Mouse (Mus musculus) left cerebral cortex, adult 18-20 months (tissue): Measurements from ENCODE around the gene C1qb. TPM values are rescaled to one million over a fixed set of nuclear protein-coding genes. Genes with fewer than 3 reads are reported as not detected.

Source experiments
- DNase-seq, 2 experiments: peaks; one replicate each; pipeline ENCODE4 v3.0.0; 2021 to 2022; ENCODE audit warnings: low spot score in 2 of 2, mixed read lengths in 1 of 2
- total RNA-seq, 2 experiments: library from RNA; stranded (reverse); gene quantifications; 2 replicates each; pipeline ENCODE4 v1.2.3; 2021

Gene C1qb
- total RNA-seq, 2 experiments from 2014 or later, result 53.1 to 57.5 TPM

DNA sequence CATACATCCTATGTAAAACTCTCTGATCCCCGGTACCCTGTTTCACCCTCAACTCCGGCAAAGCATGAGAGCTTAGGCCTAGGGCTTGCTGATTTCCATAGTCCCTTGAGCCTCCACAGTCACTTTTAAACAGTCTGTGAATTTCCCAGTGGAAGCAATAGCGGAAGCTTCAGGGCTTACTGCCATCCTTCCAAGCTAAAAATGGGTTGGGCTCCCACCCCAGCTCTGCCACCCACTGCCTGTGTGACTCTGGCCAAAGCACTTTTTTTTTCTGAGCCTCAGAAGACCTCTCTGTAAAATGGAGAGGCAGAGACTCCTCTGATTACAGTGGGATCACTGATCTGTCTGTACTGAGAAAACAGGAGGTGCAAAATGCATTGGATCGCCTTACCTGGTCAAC is 37.4 kb downstream of the C1qb start:
- DNase-seq, result peak; percentile 37 to 55

DNA sequence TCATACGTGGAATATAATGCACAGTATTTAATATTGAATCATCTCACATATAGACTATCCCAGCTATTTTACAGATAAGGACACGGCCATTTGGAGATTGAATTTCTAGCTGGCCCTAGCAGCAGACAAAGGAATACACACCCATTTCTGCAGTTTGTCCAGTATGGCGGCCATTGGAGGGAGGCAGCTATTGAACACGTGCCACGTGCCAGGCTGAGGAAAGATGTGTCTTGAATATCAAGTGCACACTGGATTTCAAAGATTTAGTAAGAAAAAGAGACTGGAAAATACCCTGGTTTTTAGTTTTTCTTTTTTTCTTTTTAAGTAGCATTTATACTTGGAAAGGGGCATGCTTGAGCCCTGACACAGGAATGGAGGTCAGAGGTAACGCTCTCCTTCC is 38.8 kb downstream of the C1qb start:
- no peak for DNase-seq

DNA sequence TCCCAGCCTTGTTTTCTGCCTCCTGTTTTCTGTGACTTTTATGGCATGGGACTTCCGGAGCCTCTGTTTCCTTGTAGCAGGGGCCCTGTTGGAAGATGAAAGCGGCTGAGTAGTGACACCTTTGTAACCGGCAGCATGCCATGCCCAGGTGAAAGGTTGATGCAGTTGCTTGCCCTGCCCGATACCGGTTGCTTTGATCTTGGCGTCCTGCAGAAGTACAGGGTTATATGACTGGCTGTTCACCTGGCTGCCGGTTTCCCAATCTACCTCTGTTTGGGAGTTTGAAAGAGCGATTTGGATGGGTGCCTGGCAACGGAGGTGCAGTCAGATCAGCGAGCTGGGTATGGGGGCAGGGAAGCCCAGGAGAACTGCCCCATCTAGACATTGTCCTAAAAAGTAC is 43.2 kb downstream of the C1qb start:
- DNase-seq, result no peak

DNA sequence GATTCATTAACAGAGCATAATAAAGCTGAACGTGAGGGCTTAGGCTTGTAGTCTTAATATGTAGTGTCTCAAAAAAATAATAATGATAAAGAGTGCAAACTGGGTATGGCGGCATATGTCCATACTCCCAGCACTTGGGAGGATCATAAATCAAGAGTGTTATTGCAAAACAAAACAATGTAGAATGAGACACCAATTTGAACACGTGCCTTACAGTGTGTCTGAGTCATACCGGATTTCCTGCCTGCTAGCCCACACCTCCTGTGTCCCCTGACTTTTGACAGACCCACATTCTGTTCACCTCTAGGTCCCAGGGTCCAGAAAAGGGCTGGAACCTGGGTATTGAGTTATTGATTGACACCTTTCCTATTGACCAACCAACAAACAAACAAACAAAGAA is 44.0 kb downstream of the C1qb start:
- no peak for DNase-seq

DNA sequence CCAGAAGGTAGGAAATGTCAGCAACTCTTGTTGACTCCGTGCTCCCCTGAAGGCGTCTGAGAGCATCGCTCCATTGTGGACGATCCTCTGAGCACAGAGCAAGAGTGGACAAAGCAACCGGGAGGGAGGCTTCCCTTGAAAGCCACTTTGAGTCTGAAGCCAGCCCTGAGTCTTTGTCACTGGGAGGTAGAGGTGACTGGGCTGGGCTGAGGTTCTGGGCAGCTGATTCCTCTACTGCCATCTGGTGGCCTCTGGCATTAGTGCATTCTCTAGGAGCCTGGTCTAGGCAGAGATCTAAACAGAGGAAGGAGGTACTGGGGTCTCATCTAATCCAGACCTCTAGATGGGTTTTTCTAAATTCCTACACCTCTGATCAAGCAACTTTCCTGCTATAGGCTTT is 44.9 kb downstream of the C1qb start:
- peak; percentile 79 to 88 for DNase-seq

DNA sequence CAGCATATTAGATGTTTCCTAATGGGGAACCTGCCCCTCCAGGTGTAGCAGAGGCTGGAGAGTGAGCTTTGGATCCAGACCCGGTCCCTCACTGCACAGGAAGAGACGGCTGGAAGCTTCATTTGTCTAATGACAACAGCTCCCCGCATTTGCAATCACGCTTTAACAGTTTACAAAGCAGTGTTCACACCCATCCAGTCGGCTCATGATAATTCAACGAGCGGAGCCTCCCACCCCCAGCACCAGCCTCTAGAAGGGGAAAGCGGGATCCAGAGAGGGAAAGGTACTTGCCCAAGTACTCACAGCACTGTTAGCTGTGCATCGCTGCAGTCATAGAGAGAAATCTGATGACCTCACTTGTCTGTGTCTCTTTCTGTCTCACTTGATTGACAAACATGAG is 47.5 kb downstream of the C1qb start:
- DNase-seq, result no peak

DNA sequence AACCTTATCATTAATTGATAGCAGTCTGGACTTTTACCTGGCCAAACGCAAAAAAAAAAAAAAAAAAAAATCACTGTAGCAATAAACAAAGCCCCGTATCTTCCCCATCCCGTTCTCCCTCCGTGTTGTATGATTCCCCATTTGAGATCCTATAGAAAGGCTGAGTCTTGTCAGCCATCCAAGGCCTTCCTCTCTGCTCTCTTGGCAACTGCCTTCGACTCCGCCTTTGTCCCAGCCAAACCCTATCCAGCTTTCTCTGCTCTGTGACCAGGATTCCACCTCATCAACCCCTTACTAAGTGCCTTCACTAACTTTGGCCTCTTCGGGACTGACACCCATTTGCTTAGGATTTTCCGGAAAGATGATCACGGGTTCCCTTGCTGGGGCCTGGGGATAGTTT is 48.0 kb downstream of the C1qb start:
- DNase-seq, result no peak

DNA sequence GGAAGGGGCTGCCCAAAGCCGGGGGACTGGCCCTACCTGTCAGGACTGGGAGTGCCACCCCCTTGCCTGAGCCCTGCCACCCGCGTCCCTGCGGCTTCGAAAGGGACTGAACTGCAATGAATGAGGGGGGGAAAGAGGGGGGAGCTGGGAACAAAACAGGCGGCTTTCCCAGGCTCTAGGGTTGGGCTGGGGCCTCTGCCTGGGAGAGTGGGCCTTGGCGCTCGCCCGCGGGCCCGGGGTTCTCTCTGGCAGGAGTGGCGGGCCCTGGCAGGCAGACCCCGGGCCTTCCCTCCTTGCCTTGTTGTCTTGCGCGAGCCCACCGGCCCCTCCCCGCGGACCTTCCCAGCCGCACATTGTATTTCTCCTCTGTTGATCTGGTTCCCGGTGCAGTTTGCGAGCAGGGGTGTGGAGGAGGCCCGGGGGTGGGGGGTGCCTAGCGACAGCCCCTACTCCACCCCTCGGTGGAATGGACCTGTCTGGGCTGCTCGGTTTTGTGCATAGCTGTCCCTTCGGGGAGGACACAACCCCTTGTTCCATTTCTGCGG is 49.5 kb downstream of the C1qb start:
- no peak for DNase-seq

DNA sequence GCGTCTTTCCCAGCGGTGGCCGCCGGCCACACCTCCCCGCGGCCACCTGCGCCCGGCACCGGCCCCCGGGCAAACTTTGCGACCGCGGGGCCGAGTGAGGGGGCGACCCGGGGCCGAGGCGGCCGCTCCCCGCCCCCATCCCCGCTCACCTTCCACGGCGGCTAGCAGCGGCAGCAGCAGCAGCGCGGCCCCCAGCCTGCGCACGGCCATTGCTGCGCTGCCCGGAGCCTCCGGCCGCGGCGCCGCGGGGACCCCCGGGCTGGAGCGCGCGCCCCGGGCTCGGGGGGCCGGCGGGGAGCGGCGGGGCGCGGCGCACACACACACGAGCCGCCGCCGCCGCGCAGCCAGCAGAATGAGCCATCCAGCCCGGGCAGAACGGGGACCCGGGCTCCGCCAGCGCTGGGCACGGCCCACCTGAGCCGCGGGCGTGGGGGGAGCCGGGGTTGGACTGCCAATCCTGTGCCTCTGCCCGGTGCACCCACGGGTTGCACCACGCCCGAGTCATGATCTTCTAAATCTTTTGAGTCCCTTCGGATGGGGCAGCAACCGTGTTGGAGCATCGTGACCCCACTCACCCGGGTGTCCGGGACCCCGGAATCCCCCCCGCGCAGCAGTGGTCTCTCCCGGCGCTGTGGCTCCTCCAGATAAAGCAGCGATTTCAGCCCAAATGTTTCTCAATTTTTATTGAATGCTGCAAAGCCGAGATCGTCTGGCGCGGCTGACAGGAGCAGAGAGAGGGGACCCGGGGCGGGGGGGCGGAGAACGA is 50.2 kb downstream of the C1qb start, which contains the start of gene Ephb2:
Gene Ephb2, minus strand, starts transcription at position 368 of the 766 bp plus-strand sequence.
- peak; percentile 74 for DNase-seq

DNA sequence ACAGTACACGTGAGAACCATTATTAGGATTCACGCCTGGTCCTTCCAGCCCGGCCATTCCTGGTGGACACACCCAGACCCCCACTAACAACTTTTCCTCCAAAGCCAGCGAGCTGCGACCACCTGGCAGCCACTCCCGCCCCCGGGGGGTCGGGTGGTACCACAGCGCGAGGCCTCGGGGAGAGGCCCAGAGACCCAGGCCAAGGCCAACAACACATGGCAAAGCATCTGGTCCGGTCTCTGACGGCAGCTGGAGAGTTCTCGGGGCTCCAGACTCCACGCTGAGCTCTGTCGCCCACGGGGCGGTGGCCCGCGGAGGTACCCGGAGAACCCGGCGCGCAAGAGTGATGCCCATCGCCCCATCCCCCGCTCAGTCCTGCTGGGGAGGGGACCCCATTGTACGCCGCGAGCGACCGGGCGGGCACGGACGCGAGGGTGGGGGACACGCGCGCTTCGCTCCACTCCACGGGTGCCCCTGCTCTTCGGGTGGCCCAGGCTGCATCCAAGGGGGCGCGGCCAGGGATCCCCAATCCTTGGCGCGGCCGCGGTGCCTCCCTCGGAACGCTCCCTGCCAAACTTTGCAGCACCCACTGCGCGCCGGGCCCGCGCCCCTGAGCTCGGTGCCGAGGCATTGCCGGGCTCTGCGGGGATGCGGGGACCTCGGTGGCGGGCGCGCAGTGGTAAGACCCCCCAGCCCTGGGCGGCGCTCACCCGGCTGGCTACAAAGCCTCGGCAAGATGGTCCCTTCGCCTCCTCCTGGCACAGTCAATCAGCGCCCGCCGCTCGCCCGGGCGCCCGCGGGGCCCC is 51.0 kb downstream of the C1qb start:
- peak; percentile 32 to 39 for DNase-seq

DNA sequence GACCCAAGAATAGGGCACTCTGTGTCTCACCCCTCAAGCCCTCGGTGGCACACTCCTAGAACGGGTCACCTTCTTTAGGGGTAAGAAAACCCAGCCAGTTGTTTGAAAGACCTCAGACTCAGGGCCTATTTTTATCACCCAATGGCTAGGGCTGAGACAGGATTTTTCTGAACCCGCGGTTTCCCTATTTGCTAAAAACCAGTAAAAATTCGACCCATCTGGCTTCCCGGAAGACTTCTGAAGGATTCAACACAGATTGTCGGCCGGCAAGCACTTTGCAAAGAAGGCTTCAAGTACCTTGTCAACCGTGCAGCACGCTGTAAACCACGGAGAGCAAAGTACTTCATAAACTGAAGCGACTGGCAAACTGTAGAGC is 51.6 kb downstream of the C1qb start:
- no peak for DNase-seq

DNA sequence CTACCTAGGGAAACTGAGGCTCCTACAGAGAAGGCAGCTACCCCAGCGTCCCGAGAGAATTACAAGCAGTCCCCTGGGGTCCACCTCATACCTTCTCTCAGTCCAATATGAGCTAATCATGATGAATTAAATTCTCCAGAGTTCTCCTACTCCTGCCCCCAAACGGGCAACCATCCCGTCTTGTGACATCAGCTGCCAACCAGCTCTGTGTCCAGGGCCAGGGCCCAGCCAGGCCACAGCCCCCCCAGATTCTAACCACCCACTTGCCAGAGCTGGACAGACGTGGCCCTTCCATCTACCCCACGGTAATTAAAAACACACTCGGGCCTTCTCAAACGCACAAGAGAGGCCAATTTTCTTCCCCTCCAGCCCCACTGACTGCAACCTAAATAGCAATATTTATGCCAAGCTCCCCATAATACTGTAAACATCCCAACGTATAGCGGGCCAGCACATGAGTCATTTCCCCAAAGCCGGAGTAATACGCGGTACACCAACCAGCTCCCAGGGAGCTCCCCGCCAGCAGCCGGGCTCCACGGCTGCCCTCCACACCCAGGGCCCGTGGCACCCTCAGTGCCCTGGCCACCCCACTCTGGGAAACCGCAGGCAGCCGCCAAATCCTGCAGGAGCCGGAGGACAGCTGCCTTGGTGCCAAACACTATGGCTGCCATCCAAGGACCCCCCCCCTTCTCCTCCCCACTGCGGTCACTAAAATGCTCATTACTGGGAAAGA is 52.2 kb downstream of the C1qb start:
- DNase-seq, result no peak

DNA sequence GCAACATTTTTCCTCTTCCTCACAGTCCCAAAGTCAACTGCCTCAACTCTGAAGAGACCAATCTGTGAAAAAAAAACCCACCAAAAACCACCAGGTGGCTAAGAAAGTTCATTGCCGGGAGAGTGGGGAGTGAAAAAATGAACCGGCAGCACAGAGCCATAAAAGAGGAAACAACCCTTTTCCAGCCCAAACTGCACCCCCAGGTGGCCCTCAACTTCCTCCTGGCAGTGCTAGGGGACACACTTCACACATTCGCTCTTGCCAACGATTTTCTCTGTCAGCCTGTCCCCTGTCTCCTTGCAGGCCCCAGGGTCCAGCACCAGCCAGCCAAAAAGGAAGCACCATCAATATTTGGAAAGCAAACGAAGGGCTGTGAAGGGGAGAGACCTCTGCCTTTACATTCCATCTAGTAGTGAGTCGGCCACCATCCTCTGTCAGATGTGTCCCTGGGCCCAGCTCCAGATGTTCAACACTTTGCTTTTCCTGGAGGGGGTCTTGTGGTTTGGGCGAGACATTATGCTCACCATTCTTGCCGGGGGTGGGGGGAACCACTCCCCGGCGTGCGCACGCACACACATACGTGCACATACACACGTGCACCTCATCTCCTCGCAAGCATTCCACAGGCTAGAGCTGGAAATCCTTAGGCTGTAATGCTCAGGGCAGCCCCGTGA is 53.3 kb downstream of the C1qb start:
- DNase-seq, result no peak

DNA sequence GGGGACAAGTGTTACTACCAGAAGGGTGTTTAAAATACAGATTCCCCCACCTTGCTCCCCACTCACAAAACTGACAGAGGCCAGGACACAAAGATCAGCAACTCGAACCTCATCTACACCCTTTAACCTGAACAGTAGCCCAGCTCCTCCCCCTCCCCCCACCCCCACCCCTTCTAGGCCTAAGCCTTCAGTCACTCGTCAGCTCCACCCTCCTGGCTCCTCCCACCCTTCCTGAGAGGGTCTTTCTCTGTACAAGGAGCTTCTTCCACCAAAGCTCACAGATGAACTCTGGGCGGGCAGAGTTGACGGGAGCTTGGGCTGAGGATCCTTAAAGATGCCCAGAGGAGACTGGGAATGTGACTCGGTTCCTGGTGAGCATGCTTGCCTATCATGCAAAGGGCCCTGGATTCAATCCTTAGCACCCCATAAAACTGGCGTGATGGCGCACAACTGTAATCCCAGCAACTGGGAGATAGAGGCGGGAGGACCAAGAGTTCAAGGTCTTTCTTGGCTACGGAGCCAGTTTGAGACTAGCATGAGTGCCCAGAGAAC is 55.6 kb downstream of the C1qb start:
- no peak for DNase-seq

Other genes with a start within 250 kb of the C1qb start
- gene Ephb2, start 50.2 kb downstream of the C1qb start, total RNA-seq, result 10 to 100 TPM; 14.9 to 16.1 TPM
- 10 to 100 TPM; 37.8 to 44.8 TPM for gene C1qc, start 6.9 kb upstream of the C1qb start, total RNA-seq
- 10 to 100 TPM; 50.6 to 53.6 TPM for gene C1qa, start 12.6 kb upstream of the C1qb start, total RNA-seq
- 1 to 10 TPM; 3.1 to 4.2 TPM for gene Epha8, start 70.6 kb upstream of the C1qb start, total RNA-seq
- gene Zbtb40, start 162.6 kb upstream of the C1qb start, total RNA-seq, result 10 to 100 TPM; 13.1 to 14.0 TPM